Mouse (Mus musculus) B cell, adult 2 months (primary cell): ENCODE data around the gene Crisp2.
"Not testable (repeated sequence)": the region's sequence is repeated elsewhere in the genome, so short reads cannot be mapped to it uniquely, and the experiment has no call there.

Experiments
- DNase-seq, 2 experiments: peaks; one replicate each; pipeline ENCODE4 v3.0.0; 2022

Crisp2 gene

GRCm38 (mm10) chr17:40806953-40807572, at the start of gene Crisp2:
Gene Crisp2 (minus strand): TSS chr17:40807003.
- no peak for DNase-seq

- DNase-seq, result no peak
These were observed 48.3 kb upstream of the Crisp2 start for GRCm38 (mm10) chr17:40855065-40855464.

GRCm38 (mm10) chr17:40837308-40837707, 30.5 kb upstream of the Crisp2 start:
- no peak for DNase-seq

GRCm38 (mm10) chr17:40831870-40832269, 25.1 kb upstream of the Crisp2 start:
- no peak for DNase-seq

GRCm38 (mm10) chr17:40824549-40824948, 17.7 kb upstream of the Crisp2 start:
- peak; percentile 36 to 41 for DNase-seq

GRCm38 (mm10) chr17:40823817-40824216, 17.0 kb upstream of the Crisp2 start:
- no peak for DNase-seq

GRCm38 (mm10) chr17:40821477-40821876, 14.7 kb upstream of the Crisp2 start:
- DNase-seq, result no peak

GRCm38 (mm10) chr17:40817340-40817943, 10.6 kb upstream of the Crisp2 start:
- no peak for DNase-seq

GRCm38 (mm10) chr17:40812259-40812658, 5.5 kb upstream of the Crisp2 start:
- DNase-seq, result no peak

- DNase-seq, result no peak
These were observed 4.8 kb upstream of the Crisp2 start for GRCm38 (mm10) chr17:40811560-40811959.

- no peak for DNase-seq
These were observed 4.1 kb upstream of the Crisp2 start, which contains the start of gene Rhag for GRCm38 (mm10) chr17:40810934-40811333. Gene Rhag (plus strand): TSS chr17:40811126.

GRCm38 (mm10) chr17:40808071-40808470, 1.3 kb upstream of the Crisp2 start:
- no peak for DNase-seq

- no peak for DNase-seq
These were observed 253 bp downstream of the Crisp2 start for GRCm38 (mm10) chr17:40806550-40806949.

- DNase-seq, result no peak
These were observed 4.0 kb downstream of the Crisp2 start for GRCm38 (mm10) chr17:40802707-40803340.

- DNase-seq, result peak in 1 of 2 experiments; percentile 2
These were observed 12.6 kb downstream of the Crisp2 start for GRCm38 (mm10) chr17:40793921-40794854.

- no peak for DNase-seq
These were observed 16.9 kb downstream of the Crisp2 start for GRCm38 (mm10) chr17:40789877-40790276.

- DNase-seq, result no peak
These were observed 39.7 kb downstream of the Crisp2 start for GRCm38 (mm10) chr17:40767120-40767519.

- no peak for DNase-seq
These were observed 43.1 kb downstream of the Crisp2 start for GRCm38 (mm10) chr17:40763662-40764061.

- no peak for DNase-seq
These were observed 75.1 kb downstream of the Crisp2 start for GRCm38 (mm10) chr17:40731724-40732123.

GRCm38 (mm10) chr17:40731296-40731695, 75.5 kb downstream of the Crisp2 start:
- DNase-seq, result no peak

- DNase-seq, result no peak
These were observed 80.0 kb downstream of the Crisp2 start, which contains the start of gene Esp1 for GRCm38 (mm10) chr17:40726820-40727219. Gene Esp1 (plus strand): TSS chr17:40727120.

- DNase-seq, result not testable (repeated sequence)
These were observed 89.7 kb downstream of the Crisp2 start for GRCm38 (mm10) chr17:40717055-40717454.

- no peak for DNase-seq
These were observed 90.5 kb downstream of the Crisp2 start for GRCm38 (mm10) chr17:40716273-40716672.
